Mouse (Mus musculus) bone marrow, adult 2 months (tissue): Measurements from ENCODE around the gene Lad1. TPM values are rescaled to one million over a fixed set of nuclear protein-coding genes. Genes with fewer than 3 reads are reported as not detected.

Source experiments
- H3K27ac ChIP-seq: fragments of 200-500 bp; 2 replicates; pipeline ENCODE4 v1.5.1; 2012; ENCODE audit warnings: low read depth, mild to moderate bottlenecking, control low read depth, inconsistent platforms, low read length; ENCODE audit not compliant: control insufficient read depth, poor library complexity, insufficient read depth
- H3K4me1 ChIP-seq: fragments of 200-500 bp; 2 replicates; pipeline ENCODE4 v1.6.1; 2011; ENCODE audit warnings: low read length; ENCODE audit not compliant: control insufficient read depth, insufficient read depth
- H3K4me3 ChIP-seq: fragments of 200-500 bp; replicated peaks from 2 replicates; pipeline ENCODE3; 2011; ENCODE audit warnings: mild to moderate bottlenecking, low read depth, low read length, control low read depth; ENCODE audit not compliant: control insufficient read depth
- CTCF ChIP-seq: fragments of 200-500 bp; IDR thresholded peaks from 2 replicates; pipeline ENCODE4 v1.5.1; 2011; ENCODE audit warnings: low read length, control low read depth; ENCODE audit not compliant: control insufficient read depth, insufficient read depth
- POLR2A ChIP-seq: fragments of 200-500 bp; IDR thresholded peaks from 2 replicates; pipeline ENCODE4 v1.6.1; 2011; ENCODE audit warnings: low read depth, mild to moderate bottlenecking, control low read depth, low read length, borderline replicate concordance; ENCODE audit not compliant: control insufficient read depth
- WGBS: fragments of 180-500 bp; shearing (Covaris S2); methylation state at CpG from one replicate; pipeline ENCODE4 v1.1.7; 2018; 5-methylcytosine and 5-hydroxymethylcytosine counted together
- polyA plus RNA-seq: library from polyadenylated mRNA; stranded (reverse); fragments of >200 nt; gene quantifications from 2 replicates; pipeline ENCODE4 v1.2.4, GENCODE M21; 2011; ENCODE audit warnings: low replicate concordance; ENCODE audit not compliant: missing spikeins, insufficient read depth, insufficient read length

The Lad1 gene
- polyA plus RNA-seq, 1 experiment, result 0.77 TPM

DNA sequence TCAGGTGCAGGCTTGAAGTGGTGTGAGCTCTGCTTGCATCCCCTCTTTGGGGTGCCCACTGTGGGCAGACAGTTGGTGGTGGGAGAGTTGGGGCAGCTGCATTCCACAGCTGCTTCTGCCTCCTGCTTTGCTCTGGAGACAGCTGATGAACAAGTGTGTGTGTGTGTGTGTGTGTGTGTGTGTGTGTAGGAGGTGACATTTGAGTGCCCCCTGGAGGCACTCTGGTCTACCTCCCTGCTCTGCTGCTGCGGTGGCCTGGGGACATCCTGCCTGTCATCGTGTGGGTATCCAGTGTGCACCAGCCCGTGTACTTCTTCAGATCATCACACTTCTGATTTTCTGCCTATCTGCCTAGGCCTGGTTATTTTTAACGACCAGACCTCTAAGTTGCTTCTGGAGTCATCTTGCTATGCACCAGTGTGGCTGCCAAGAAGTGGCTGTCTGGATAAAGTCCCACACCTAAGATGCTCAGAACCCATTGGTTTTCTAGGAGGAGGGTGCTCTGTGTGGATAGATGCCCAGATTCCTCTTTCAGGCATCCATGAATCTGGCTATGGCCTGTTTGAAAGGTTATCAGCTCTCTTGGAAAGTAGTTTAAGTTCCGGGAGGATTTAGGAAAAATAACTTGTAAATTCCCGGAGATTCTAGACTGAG lies 15.9 kb downstream of the Lad1 start:
- WGBS, result 56% methylated on average over 6 of the region's 6 CpGs
- Histone ChIP-seq H3K27ac (no peak overlapping the region), H3K4me3 (no peak overlapping the region), H3K4me1 (no peaks in the 10 kb centered on the region)
- no peak for TF ChIP-seq POLR2A
- no peak for TF ChIP-seq CTCF

DNA sequence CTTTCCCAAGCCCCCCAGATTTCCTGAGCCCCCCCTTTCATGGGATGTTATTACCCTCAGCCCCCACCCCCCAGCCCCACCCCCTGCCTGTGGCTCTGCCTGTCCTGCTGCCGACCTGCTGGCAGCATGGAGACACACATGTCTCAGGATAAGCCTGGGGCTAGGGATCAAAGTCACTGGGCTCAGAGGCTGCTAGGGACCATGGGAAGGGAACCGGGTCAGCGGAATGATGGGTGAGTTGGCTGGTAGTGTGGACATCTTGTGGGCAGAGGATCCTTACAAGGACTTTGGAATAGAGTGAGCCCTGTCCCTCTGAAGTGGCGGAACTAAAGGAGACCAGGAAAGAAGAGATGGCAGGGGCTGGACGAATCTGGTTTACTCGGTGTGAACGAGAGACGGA lies 16.6 kb downstream of the Lad1 start:
- 82% methylated on average over 8 of the region's 8 CpGs for WGBS
- no peak overlapping the region for H3K27ac ChIP-seq
- TF ChIP-seq CTCF (no peak), POLR2A (no peak)

DNA sequence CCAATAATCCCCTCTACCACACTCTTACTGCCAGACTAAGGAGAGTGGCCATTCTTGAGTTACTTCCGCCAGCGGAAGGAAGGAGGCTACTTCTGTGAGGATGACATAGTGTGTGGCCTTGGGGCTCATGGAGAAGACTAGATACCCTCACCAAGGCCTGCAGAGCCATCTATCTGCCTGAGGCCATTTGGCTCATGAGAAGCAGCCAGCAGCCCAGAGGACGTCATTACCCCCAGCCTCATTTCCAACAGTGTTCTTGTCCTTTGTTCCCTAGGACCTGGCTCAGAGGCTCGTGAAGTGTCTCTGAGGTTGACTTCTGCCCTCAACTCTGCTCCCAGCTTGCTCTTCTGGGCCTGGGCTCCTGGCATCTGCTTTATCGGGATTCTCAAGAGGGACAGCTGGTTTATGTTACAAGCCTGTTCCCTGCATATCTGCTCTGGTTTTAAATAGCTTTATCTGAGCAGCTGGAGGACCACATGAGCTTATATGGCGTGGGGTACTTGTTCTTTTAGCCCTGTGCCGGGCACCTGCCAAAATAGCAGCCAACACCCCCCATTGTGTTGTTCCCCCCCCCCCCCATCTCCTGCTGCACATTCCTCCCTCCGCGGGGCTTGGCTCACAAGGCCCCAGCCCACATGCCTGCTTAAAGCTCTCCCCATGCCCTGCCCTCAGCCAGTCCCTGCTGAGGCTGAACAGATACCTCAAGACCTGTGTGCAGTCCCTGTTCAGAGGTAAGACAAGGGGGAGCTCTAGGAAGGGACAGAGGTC lies 17.5 kb downstream of the Lad1 start, which contains the start of gene Tnnt2:
TSS of gene Tnnt2 (plus strand) at position 639 of the 768 bp plus-strand sequence.
- Histone ChIP-seq H3K4me3 (no peak within 1 kb of the TSS), H3K4me1 (no peaks in the 10 kb centered on the region; the same call in 1 of the 2 replicates), H3K27ac (no peak within 1 kb of the TSS)
- WGBS, result 64% methylated on average over 9 of the region's 9 CpGs
- TF ChIP-seq POLR2A (no peak), CTCF (no peak)

More for the DNA sequence above, 16.6 kb downstream of the Lad1 start:
- Histone ChIP-seq H3K4me1 (no peaks in the 10 kb centered on the region), H3K4me3 (no peak overlapping the region)

DNA sequence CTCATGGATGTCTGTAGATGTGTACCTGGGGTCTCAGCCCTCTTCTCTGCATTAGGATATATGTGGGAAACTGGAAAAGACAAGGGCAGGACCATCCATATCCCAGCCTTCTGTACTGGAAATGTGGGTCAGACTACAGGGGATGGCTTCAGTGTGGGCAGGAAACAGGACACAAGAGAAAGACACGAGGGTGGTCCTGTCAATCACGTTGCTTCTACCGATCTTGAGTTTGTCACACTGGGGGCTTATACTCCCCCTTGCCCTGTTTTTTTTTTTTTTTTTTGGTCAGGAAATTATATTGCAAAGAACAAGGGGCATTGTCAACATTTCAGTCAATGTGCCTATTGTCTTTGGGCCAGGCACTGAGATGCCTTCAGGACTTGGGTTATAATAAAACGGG lies 20.2 kb downstream of the Lad1 start:
- 63% methylated on average over 4 of the region's 4 CpGs for WGBS
- no peak for TF ChIP-seq POLR2A
- no peak for TF ChIP-seq CTCF
- no peak overlapping the region for H3K27ac ChIP-seq
- H3K4me3 ChIP-seq, result no peak overlapping the region
- H3K4me1 ChIP-seq, result no peaks in the 10 kb centered on the region; the same call in 1 of the 2 replicates

DNA sequence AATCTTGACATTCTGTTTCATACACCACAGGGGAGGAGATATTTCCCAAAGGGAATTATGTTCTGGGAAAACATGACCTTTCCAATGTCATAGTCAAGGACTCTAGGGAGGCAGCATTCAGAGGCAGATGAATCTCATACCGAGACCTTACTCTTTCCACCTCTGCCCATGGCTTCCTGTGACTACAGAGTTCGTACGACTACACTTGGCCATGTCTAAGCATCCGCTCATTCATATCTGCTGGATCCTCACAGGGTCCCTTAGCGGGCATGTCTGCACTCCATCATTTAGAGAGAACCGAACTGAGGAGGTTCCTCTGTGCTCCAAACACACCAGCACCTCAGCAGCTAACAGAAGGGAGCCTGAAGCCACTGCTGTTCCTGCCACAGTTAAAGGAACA lies 20.7 kb downstream of the Lad1 start:
- H3K27ac ChIP-seq, result no peak overlapping the region
- WGBS, result 81% methylated on average over 6 of the region's 6 CpGs
- no peaks in the 10 kb centered on the region; the same call in 1 of the 2 replicates for H3K4me1 ChIP-seq
- no peak overlapping the region for H3K4me3 ChIP-seq
- TF ChIP-seq CTCF (no peak), POLR2A (no peak)

DNA sequence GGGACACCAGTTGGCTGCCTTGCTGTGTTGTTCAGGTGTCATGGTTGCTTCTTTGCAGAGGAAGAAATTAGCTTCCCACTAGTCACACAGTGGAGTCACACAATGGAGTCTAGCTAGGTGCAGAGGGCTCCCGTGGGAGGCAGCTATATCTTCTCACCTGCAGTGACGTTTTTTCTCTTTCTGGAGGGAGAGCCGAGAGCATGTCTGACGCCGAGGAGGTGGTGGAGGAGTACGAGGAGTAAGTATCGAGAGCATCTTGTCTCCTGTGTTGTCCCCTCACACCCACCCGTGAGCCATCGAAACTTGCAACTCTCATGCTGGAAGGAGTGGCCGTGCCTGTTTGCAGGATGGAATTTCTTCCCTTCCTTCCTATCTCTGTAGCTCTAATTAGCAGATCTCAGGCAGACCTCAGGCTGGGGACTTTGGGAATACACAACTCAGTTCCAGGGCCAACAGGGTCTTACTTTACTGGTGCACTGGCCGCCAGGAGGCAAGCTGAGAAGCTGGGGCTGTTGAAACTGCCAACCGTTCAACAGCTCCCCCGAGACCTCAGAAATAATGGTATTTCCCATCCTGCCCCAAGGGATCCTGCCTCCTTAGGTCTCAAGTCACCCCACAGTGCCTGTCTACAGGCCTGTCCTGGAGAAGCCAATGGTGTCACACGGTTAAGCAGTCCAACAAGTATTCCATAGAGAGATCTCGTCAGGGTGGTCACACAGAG lies 22.4 kb downstream of the Lad1 start:
- Histone ChIP-seq H3K27ac (no peak overlapping the region; the same call in 1 of the 2 replicates), H3K4me1 (no peaks in the 10 kb centered on the region; the same call in 1 of the 2 replicates), H3K4me3 (no peak overlapping the region)
- WGBS, result 70% methylated on average over 15 of the region's 15 CpGs
- TF ChIP-seq POLR2A (no peak), CTCF (no peak)

DNA sequence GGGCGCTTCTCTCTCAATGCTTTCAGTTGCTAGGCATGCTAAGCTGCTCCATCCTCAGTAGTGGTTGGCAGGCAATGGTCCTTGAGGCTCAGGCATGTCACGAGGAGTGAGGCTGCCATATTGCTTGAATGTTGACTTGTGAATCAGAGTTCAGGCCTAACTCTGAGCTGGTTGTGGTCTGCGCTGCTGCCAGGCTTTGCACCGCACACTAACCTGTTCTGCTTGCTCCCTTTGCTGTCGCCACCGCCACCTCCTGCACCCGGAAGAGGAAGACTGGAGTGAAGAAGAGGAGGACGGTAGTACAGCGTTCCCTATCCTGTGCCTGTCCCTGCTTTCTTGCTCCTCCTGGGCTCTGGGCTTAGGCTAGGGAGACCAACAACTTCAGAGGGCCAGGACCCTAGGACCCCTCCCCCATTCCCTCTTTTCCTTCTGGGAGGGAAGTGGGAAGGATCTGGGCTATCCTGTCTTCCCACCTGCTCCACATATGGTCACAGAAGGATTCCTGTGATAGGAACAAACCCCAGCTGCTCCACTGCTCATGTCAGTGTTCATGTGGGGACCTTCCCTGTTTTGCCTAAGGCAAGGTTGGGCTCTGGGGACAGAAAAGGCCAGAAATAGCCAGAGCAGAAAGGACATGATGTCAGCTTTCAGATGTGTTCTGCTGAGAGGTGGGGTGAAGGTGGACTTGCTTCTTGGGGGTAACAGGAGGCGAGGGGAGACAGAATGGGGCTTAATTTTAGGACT lies 25.3 kb downstream of the Lad1 start:
- no peak overlapping the region for H3K27ac ChIP-seq
- H3K4me3 ChIP-seq, result no peak overlapping the region
- no peaks in the 10 kb centered on the region; the same call in 1 of the 2 replicates for H3K4me1 ChIP-seq
- 85% methylated on average over 10 of the region's 10 CpGs for WGBS
- no peak for TF ChIP-seq CTCF
- TF ChIP-seq POLR2A, result no peak
